Mouse (Mus musculus): ENCODE measurements around the gene Syngr1.

Gene Syngr1

GRCm38 (mm10) chr15:80134450-80134847 lies 43.3 kb downstream of the Syngr1 start:
- TF ChIP-seq GATA4 (IDR thresholded peaks at IDR 0.05; ENCODE audit: insufficient replicate concordance, low read length) = no peak

DNA sequence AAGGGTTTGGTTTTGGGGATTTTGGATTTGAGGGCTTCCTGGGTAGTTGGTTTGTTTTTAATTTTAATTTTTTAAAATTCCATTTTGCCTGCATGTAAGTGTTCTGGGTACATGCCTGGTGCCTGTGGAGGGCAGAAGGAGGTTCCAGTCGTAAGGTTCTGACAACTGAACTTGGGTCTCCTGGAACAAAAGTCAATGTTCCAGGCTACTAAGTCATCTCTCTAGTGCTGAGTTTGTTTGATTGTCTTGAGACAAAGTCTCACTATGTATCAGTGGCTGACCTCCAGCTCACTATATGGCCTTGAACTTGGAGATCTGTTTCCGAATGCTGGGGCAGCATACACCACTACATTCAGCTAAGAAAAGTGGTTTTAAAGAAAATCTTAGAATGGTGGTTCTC lies 44.4 kb downstream of the Syngr1 start:
- no peak for TF ChIP-seq GATA4 (IDR thresholded peaks at IDR 0.05; ENCODE audit: insufficient replicate concordance, low read length)

DNA sequence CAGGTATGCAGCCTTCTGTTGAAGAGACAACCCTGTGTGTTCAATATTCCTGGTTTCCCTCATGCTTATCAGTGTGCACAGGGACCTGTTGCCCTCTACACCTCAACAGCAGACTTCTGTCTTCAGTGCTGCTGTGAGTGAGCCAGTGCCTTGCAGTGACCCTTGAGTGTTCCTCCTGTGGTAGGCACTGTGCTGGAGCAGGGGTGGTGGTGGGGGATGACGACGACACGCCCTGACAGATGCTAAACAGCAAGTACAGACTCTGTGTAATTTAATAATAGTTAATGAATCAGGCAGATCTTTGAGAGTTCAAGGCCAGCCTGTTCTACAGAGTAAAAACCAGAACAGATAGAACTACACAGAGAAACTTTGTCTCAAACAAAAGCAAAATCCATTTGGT lies 45.5 kb downstream of the Syngr1 start:
- no peak for TF ChIP-seq GATA4 (IDR thresholded peaks at IDR 0.05; ENCODE audit: insufficient replicate concordance, low read length)

DNA sequence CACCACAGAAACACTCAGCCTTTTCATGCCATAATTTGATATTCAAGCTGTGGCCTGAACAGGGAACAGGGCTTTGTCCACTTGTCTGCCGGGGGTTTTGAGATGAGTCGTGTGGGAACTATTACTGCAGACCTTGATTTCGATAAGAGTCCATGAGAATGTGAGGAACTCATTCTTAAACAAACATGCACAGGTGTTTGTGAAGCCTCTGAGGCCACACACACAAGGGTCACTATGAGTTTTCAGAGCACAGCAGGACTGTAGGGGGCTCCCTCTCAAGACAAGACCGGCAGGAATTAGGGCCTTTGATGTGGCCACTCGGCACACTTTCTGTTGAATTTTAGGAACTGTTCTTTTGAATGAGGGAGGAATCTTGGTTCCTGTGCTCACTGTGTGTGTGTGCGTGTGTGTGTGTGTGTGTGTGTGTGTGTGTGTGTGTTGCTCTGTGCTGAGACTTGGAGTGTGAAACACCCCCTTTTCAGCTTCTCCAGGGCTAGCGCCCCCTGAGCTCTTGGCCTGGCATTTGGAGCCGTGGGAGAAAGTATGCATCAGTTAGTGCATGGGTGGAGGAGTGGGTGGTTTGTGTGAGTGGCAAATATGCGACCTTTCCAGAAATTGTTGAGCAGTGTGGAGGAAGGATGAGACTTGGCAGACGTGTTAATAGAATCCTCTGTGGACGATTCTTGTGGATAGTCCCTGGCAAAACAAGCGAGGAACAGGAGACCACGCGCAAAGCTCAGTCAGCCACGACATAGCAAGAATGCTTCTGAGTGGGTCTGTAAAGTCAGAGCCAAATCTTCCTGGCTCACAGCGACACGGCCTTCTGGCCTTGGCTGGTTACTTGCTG lies 47.0 kb downstream of the Syngr1 start:
- TF ChIP-seq GATA4 (IDR thresholded peaks at IDR 0.05; ENCODE audit: insufficient replicate concordance, low read length) = no peak

- no peak for TF ChIP-seq GATA4 (IDR thresholded peaks at IDR 0.05; ENCODE audit: insufficient replicate concordance, low read length)
Measured at GRCm38 (mm10) chr15:80140302-80140701, 49.2 kb downstream of the Syngr1 start.

GRCm38 (mm10) chr15:80140878-80141277 lies 49.7 kb downstream of the Syngr1 start:
- no peak for TF ChIP-seq GATA4 (IDR thresholded peaks at IDR 0.05; ENCODE audit: insufficient replicate concordance, low read length)

GRCm38 (mm10) chr15:80142130-80142529 lies 51.0 kb downstream of the Syngr1 start:
- TF ChIP-seq GATA4 (IDR thresholded peaks at IDR 0.05; ENCODE audit: insufficient replicate concordance, low read length) = no peak

DNA sequence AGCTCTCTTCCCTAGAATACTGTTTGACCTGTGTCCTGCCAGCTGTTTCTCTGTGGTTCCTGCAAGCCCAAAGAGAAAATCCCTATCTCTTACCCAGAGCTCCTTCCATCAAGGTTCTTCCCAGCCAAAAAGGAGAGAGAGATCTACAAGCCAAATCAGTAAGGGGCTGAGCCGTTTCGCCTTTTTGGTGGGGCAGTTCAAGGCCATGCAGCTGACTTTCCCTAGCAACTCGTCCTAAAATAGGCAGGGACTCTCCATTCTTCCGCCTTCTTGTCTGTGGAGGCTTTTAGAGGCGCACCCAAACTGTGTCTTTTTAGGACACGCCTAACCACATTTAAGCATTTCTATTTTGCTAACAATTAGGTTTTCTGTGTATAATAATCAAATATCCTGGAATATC lies 52.6 kb downstream of the Syngr1 start:
- no peak for TF ChIP-seq GATA4 (IDR thresholded peaks at IDR 0.05; ENCODE audit: insufficient replicate concordance, low read length)

- TF ChIP-seq GATA4 (IDR thresholded peaks at IDR 0.05; ENCODE audit: insufficient replicate concordance, low read length) = no peak
Measured at GRCm38 (mm10) chr15:80145397-80145796, 54.3 kb downstream of the Syngr1 start.

- TF ChIP-seq GATA4 (IDR thresholded peaks at IDR 0.05; ENCODE audit: insufficient replicate concordance, low read length) = no peak
Measured at GRCm38 (mm10) chr15:80146153-80146552, 55.0 kb downstream of the Syngr1 start.

- no peak for TF ChIP-seq GATA4 (IDR thresholded peaks at IDR 0.05; ENCODE audit: insufficient replicate concordance, low read length)
Measured at GRCm38 (mm10) chr15:80147090-80147489, 56.0 kb downstream of the Syngr1 start.

- TF ChIP-seq GATA4 (IDR thresholded peaks at IDR 0.05; ENCODE audit: insufficient replicate concordance, low read length) = no peak
Measured at GRCm38 (mm10) chr15:80147511-80147910, 56.4 kb downstream of the Syngr1 start.

DNA sequence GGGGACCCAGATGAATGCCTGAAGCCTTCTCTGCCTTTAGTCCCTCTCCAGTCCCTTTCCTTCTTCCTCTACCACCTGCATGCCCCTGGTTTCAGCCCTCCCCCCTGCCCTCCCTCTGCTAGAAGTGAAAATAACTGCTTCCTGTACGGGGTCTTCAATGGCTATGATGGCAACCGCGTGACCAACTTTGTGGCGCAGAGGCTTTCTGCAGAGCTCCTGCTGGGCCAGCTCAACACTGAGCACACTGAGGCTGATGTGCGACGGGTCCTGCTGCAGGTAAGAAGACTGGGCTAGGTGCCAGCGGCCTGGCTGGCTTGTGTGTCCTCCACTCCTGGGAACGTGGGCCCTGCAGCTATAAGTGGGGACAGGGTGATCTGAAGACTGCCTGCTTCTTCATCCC lies 57.4 kb downstream of the Syngr1 start:
- no peak for TF ChIP-seq GATA4 (IDR thresholded peaks at IDR 0.05; ENCODE audit: insufficient replicate concordance, low read length)

DNA sequence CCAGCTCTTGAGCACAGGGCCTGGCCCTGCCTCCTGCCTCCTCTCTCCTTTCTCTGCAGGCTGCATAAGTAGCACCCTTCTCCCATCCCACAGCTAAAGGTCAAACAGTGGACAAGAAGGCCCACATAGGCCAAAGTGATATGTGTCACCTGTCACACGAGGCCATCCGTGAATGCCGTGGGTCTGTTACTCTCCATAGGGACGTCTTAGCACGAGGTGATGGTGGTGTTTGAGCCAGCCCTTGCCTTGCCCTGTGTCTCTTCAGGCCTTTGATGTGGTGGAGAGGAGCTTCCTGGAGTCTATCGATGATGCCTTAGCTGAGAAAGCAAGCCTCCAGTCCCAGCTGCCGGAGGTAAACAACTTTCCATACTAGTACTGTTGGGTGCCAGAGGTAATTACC lies 58.4 kb downstream of the Syngr1 start:
- TF ChIP-seq GATA4 (IDR thresholded peaks at IDR 0.05; ENCODE audit: insufficient replicate concordance, low read length) = no peak

GRCm38 (mm10) chr15:80152663-80153062 lies 61.5 kb downstream of the Syngr1 start:
- no peak for TF ChIP-seq GATA4 (IDR thresholded peaks at IDR 0.05; ENCODE audit: insufficient replicate concordance, low read length)

GRCm38 (mm10) chr15:80153757-80154156 lies 62.6 kb downstream of the Syngr1 start:
- no peak for TF ChIP-seq GATA4 (IDR thresholded peaks at IDR 0.05; ENCODE audit: insufficient replicate concordance, low read length)

- TF ChIP-seq GATA4 (IDR thresholded peaks at IDR 0.05; ENCODE audit: insufficient replicate concordance, low read length) = no peak
Measured at GRCm38 (mm10) chr15:80155707-80156106, 64.6 kb downstream of the Syngr1 start.
